Mouse (Mus musculus) embryonic fibroblast, embryonic 13.5 days (primary cell): ENCODE results near the gene Slc29a1.

Experiments used
- CTCF ChIP-seq: IDR thresholded peaks from 2 replicates; pipeline ENCODE4 v1.5.1; 2011; ENCODE audit warnings: mild to moderate bottlenecking, control low read depth, low read length, moderate library complexity, borderline replicate concordance; ENCODE audit not compliant: insufficient read depth
- POLR2A ChIP-seq: IDR thresholded peaks from 2 replicates; pipeline ENCODE4 v1.6.1; 2011; ENCODE audit warnings: low read depth, mild to moderate bottlenecking, control low read depth, low read length, moderate library complexity

DNA sequence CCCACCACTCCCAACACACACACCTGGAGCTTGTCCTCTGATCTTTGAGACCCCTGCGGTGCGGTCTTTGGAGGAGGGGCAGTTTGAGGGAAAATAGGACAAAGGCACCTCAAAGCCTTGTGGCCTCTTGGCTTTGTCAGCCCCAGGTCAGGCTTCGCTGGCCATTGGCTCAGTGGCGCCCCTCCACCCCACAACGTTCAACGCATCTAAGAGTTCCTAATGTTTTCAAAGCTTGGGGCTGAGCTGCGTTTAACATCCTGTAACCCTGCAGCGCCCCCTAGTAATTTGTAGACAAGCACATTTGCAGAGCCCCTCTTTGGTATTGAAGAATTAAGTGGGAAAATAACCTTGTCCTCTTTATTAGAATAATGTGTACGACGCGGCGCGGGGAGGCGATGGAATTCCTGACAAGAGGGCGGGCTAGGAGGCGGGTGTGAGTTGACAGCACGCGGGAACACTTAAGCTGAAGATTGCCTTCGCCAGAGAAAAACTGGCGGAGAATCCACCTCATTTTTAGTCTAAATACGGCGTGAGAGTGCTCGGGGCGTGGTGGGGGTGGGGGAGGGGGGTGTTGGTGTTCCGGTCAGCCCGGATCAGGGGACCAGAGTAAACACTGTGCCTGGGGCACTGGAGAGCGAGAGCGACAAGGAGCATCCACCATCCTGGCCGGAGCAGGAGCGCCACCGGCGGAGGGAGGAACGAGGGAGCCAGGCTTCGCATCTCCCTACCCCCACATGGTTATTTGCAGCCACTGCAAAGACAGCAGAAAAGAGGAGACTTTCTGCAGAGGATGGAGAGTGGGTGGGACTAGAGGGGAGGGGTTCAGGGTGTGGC lies 30.7 kb upstream of the Slc29a1 start:
- TF ChIP-seq POLR2A = peak; percentile 53; the same call in 1 of the 2 replicates
- TF ChIP-seq CTCF = peak; percentile 49; the same call in 1 of the 2 replicates
